Mouse (Mus musculus): Measurements from ENCODE around the gene Pid1. TPM values are rescaled to one million over a fixed set of nuclear protein-coding genes. Genes with fewer than 3 reads are reported as not detected.

The Pid1 gene
- 0.42 to 1.5 TPM (median 0.92 TPM) in 4 replicates for total RNA-seq (2023; ENCODE audit: inconsistent age)

GRCm38 (mm10) chr1:84363967-84364366 is at the start of gene Pid1:
Gene Pid1, minus strand, starts transcription at chr1:84364180.

